Mouse (Mus musculus) liver, embryonic 14.5 days (tissue): ENCODE data around the gene Depdc5.

ENCODE experiments used
- CTCF ChIP-seq: IDR thresholded peaks from 2 replicates; pipeline ENCODE4 v1.5.1; 2016; ENCODE audit warnings: antibody characterized with exemption, low read depth, control low read depth
- EP300 ChIP-seq: IDR thresholded peaks from 2 replicates; pipeline ENCODE4 v1.6.1; 2016; ENCODE audit warnings: antibody characterized with exemption, low read depth

- TF ChIP-seq CTCF (no peak), EP300 (no peak)
Observed at GRCm38 (mm10) chr5:32962581-32962980, 99.1 kb downstream of the Depdc5 start.
